Mouse (Mus musculus): ENCODE results near the gene Mpv17. TPM values are rescaled to one million over a fixed set of nuclear protein-coding genes. Genes with fewer than 3 reads are reported as not detected.

Mpv17 gene
- polyA plus RNA-seq, 1 experiment from 2014 or later = 60.6 TPM

DNA sequence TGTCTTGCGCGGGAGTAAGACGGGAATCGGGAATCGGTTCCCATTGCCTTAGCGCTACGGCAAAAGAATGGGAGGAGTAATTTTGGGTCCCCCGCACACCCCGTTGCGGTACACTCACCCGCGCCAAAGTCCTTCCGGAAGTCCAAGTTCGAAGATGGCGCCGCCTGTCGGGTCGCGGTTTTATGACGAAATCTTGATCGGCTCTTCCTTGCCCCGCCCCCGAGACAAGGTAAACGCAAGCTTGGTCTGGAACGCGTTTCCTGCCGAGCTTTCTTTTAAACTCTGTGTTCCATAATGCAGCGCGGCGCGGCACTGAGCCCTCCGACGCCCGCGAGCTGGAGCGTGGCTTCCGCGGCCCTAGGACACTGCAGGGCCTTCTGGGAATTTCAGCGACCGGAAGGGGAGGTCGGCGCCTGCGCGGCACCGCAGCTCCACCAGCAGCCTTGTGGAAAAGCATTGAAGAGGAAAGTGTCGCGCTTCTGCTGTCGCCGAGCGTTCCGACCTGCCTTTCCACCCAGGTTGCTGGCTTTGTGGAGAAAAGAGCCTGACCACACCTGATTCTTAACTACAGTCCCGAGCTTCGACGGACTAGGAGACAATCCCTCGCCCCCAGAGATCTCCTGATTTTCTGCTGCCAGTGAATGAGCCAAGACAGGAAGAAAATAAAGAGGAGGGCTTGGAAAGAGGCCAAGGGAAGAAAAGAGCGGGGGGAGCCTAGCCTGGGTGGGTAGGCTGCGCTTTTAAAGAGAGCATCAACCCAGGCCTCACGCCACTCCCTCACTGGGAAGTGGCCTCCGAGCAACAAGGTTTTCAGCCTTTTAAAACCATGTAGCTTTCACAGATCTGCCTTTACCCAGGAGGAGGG lies 25.9 kb upstream of the Mpv17 start, which contains the start of the genes Gm29609 and Gtf3c2:
Gm29609 (minus strand) TSS at position 146 of the 865 bp plus-strand sequence.
Gtf3c2 (minus strand) TSS at position 379 of the 865 bp plus-strand sequence.
- WGBS = under 1% methylated on average over 59 of the region's 59 CpGs
- no peaks in the 10 kb centered on the region for H3K27me3 ChIP-seq

DNA sequence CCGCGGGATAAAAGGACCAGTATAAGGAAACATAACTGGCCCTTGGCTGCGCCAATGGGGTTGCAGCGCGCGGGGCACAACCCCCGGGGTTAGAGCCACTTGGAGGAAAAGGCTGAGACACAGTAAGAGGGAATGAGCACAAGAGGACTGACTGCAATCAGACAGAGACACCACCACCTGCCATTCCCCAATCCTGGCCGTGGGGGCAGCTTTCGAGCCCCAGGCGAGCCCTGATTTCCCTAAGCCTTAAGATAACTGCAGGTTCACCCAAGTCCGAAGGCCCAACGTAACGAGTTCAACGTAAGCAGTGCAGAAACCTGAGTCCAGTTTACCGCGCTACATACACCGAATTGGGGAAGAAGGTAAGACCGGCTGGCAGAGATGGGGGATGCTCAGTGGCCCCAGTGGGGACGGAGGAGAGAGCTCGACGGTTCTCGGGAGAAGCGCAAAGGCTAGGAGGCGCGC lies 25.3 kb upstream of the Mpv17 start:
- ATAC-seq (ENCODE audit: borderline replicate concordance, extremely low read depth, low FRiP score, low TSS enrichment) = peak; percentile 52
- Histone ChIP-seq H3K36me3 (peaks cover 3% of the 10 kb centered on the region; the same call in 1 of the 2 replicates), H3K4me3 (peak overlapping the region; percentile 81), H3K9ac (peak overlapping the region; percentile 67), H3K27me3 (no peaks in the 10 kb centered on the region), H3K27ac (peak overlapping the region; percentile 99), H3K9me3 (no peaks in the 10 kb centered on the region), H3K4me2 (peak overlapping the region; percentile 83), H3K4me1 (peaks cover 10% of the 10 kb centered on the region; the same call in 1 of the 2 replicates)
- WGBS = under 1% methylated on average over 25 of the region's 25 CpGs

More for the DNA sequence above, 25.9 kb upstream of the Mpv17 start, which contains the start of the genes Gm29609 and Gtf3c2:
- Histone ChIP-seq H3K27ac (peak within 1 kb of the TSS; percentile 99), H3K4me3 (peak within 1 kb of the TSS; percentile 81), H3K4me1 (peaks cover 10% of the 10 kb centered on the region; the same call in 1 of the 2 replicates), H3K9ac (peak within 1 kb of the TSS; percentile 67), H3K9me3 (no peaks in the 10 kb centered on the region), H3K4me2 (peak within 1 kb of the TSS; percentile 83), H3K36me3 (no peaks in the 10 kb centered on the region)
- peak; percentile 99 for ATAC-seq (ENCODE audit: borderline replicate concordance, extremely low read depth, low FRiP score, low TSS enrichment)

GRCm38 (mm10) chr5:31168630-31169029 lies 14.6 kb upstream of the Mpv17 start:
- WGBS = 74% methylated on average over 4 of the region's 4 CpGs
- no peaks in the 10 kb centered on the region for H3K9me3 ChIP-seq
- ATAC-seq (ENCODE audit: borderline replicate concordance, extremely low read depth, low FRiP score, low TSS enrichment) = no peak

DNA sequence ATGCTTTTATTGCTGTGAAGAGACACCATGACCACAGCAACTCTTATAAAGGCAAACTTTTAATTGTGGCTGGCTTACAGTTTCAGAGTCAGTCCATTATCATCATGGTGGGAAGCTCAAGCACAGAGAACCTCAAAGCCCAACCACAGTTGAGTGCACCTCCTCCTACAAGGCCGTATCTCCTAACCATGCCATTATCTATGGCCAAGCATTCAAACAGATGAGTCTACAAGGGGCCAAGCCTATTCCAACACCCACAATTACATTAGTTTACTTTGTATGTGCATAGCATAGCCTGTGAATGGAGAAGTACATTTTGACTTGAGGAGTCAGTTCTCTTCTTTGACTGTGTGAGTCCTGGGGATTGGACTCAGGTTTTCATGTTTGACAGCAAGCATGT lies 10.8 kb upstream of the Mpv17 start:
- ATAC-seq (ENCODE audit: borderline replicate concordance, extremely low read depth, low FRiP score, low TSS enrichment) = no peak
- Histone ChIP-seq H3K9me3 (no peaks in the 10 kb centered on the region), H3K4me2 (no peak overlapping the region), H3K27ac (no peak overlapping the region), H3K4me3 (no peak overlapping the region), H3K9ac (no peak overlapping the region), H3K4me1 (no peaks in the 10 kb centered on the region), H3K27me3 (no peaks in the 10 kb centered on the region), H3K36me3 (peaks cover 89% of the 10 kb centered on the region)
- 85% methylated on average over 1 of the region's 1 CpGs for WGBS

More at GRCm38 (mm10) chr5:31168630-31169029, 14.6 kb upstream of the Mpv17 start:
- Histone ChIP-seq H3K9ac (no peak overlapping the region), H3K4me3 (no peak overlapping the region), H3K27me3 (no peaks in the 10 kb centered on the region), H3K4me1 (no peaks in the 10 kb centered on the region), H3K4me2 (no peak overlapping the region), H3K27ac (no peak overlapping the region), H3K36me3 (peaks cover 94% of the 10 kb centered on the region)

DNA sequence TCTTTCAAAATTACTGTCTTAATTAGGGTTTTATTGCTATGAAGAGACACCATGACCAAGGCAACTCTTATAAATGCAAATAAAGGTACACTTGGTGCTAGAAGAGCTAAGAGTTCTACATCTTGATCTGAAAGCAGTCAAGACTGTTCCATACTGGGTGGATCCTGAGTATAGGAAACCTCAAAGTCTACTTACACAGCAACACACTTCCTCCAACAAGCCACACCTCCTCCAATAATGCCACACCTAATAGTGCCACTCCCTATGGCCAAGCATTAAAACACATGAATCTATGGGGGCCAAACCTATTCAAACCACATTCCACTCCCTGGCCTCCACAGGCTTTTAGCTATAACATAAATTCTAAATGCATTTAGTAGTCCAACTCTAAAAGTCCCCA lies 8.4 kb upstream of the Mpv17 start:
- Histone ChIP-seq H3K36me3 (peaks cover 89% of the 10 kb centered on the region), H3K4me2 (no peak overlapping the region), H3K9me3 (no peaks in the 10 kb centered on the region), H3K4me1 (no peaks in the 10 kb centered on the region), H3K27ac (no peak overlapping the region), H3K27me3 (no peaks in the 10 kb centered on the region), H3K4me3 (no peak overlapping the region), H3K9ac (no peak overlapping the region)
- ATAC-seq (ENCODE audit: borderline replicate concordance, extremely low read depth, low FRiP score, low TSS enrichment) = no peak

GRCm38 (mm10) chr5:31153516-31154151 lies 417 bp downstream of the Mpv17 start:
- Histone ChIP-seq H3K9ac (peak overlapping the region; percentile 80), H3K4me3 (peak overlapping the region; percentile 75), H3K27ac (peak overlapping the region; percentile 78; the same call in 1 of the 2 replicates), H3K4me1 (peaks cover 16% of the 10 kb centered on the region), H3K27me3 (no peaks in the 10 kb centered on the region), H3K36me3 (peaks cover 33% of the 10 kb centered on the region), H3K9me3 (no peaks in the 10 kb centered on the region), H3K4me2 (peak overlapping the region; percentile 86)
- ATAC-seq (ENCODE audit: borderline replicate concordance, extremely low read depth, low FRiP score, low TSS enrichment) = peak; percentile 15; the same call in 1 of the 2 replicates
- 31% methylated on average over 6 of the region's 6 CpGs for WGBS

DNA sequence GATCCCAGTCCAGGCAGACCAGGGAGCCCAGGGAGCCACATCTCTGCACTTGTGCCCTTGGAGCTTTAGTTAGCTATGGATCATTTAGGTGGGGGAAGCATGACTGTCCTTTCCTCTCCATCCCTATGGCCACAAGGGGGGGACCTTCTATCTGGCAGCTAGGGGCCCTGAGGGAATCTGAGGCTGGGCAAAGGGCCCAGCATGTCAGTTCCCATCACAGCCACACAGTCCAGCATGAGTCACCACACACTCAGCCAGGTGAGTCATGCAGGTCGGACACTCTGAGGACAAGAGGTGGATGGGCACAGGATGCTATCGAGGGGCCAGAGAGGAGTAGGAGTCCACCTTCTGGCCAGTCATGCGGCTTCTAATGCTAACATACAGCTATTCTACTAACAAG lies 2.3 kb downstream of the Mpv17 start:
- no peaks in the 10 kb centered on the region for H3K27me3 ChIP-seq
- no peaks in the 10 kb centered on the region for H3K9me3 ChIP-seq
- H3K4me2 ChIP-seq = no peak overlapping the region
- H3K36me3 ChIP-seq = peaks cover 14% of the 10 kb centered on the region
- no peak overlapping the region for H3K4me3 ChIP-seq
- H3K4me1 ChIP-seq = peaks cover 16% of the 10 kb centered on the region
- no peak overlapping the region for H3K9ac ChIP-seq
- ATAC-seq (ENCODE audit: borderline replicate concordance, extremely low read depth, low FRiP score, low TSS enrichment) = no peak
- no peak overlapping the region for H3K27ac ChIP-seq
- 75% methylated on average over 3 of the region's 3 CpGs for WGBS

DNA sequence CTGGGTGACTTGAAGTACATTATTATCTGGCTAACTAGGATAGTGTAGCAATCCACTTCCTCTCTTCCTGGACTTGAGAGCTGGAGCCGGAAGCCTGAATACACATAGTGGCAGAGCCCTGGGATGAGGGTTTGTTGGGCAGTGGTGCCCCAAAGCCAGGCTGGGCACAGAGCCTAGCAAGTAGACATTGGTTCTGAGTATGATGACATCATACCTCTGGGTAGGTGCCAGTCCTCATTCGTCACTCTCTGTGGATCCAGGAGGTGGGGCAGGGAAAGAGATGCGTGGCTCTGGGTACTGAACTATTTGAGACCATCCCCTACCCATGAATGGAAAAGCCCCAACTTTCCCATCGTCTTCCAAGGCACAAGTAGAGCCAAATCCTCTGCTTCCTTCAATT lies 4.3 kb downstream of the Mpv17 start:
- H3K9ac ChIP-seq = no peak overlapping the region
- peaks cover 8% of the 10 kb centered on the region for H3K36me3 ChIP-seq
- no peaks in the 10 kb centered on the region for H3K9me3 ChIP-seq
- no peak overlapping the region for H3K4me2 ChIP-seq
- H3K27ac ChIP-seq = no peak overlapping the region
- ATAC-seq (ENCODE audit: borderline replicate concordance, extremely low read depth, low FRiP score, low TSS enrichment) = no peak
- no peaks in the 10 kb centered on the region for H3K27me3 ChIP-seq
- H3K4me3 ChIP-seq = no peak overlapping the region
- 84% methylated on average over 4 of the region's 4 CpGs for WGBS
- peaks cover 14% of the 10 kb centered on the region for H3K4me1 ChIP-seq

DNA sequence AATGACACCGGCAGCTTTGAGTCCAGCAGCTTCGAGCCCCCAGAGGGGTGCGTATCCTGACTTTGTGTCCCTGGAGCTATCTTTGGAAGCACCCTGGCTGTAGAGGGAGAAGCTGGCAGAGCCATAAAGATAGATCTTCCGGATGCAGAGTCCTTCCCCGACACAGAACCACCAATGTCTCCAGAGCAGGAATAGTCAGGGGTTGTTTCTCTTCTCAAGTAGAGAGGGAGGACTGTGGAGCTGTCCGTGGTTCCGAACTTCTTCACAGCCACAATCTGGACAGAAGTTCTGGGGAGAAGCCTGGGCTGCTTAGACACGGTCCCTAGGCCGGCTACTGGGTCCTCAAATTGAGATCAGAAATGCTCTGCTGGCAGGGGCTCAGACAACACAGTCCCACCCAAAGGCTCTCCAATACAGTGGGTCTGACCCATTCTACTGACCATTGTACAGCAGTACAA lies 15.1 kb downstream of the Mpv17 start:
- peak overlapping the region; percentile 31 for H3K4me2 ChIP-seq
- H3K4me3 ChIP-seq = peak overlapping the region; percentile 23
- 11% methylated on average over 9 of the region's 9 CpGs for WGBS
- no peaks in the 10 kb centered on the region for H3K9me3 ChIP-seq
- no peak; the same call in 1 of the 2 replicates for ATAC-seq (ENCODE audit: borderline replicate concordance, extremely low read depth, low FRiP score, low TSS enrichment)
- no peak overlapping the region for H3K27ac ChIP-seq
- H3K9ac ChIP-seq = no peak overlapping the region
- H3K27me3 ChIP-seq = peaks cover 62% of the 10 kb centered on the region
- peaks cover 8% of the 10 kb centered on the region for H3K36me3 ChIP-seq
- H3K4me1 ChIP-seq = peaks cover 9% of the 10 kb centered on the region

DNA sequence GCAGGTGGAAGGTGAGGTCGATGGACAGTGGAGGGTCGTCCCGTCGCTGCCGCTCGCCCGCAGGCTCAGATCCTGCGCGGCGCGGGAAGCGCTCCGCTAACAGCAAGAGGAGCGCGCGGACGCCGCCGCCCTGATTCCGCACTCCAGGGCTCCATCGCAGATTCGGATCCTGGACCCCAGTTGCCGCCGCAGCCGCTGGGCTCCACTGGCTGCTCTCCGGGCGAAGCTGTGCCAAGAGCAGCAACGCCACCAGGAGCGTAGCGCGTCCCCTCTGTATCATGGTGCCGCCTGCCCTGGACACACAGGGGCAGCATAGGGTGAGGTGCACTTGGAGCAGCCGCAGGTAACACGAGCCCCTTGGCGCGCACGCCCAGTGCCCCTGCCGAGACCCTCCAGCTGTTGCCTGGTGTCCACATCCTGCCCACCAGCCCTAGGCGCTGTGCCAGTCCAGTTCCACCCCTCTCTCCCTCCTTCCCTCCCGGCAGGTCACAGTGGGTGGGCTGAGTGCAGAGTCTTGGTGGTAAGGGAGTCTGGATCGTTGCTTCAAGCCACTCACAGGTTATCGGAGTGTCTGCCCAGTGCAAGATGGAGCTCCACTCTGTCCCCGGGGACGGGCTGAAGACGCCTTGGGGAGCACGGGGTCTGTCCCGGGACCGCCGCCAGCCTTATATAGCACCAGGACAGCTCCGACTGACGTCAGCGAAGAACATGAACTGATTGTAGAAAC lies 15.6 kb downstream of the Mpv17 start, which contains the start of gene Ucn:
Ucn (minus strand) TSS at position 589 of the 727 bp plus-strand sequence.
- Histone ChIP-seq H3K9ac (no peak within 1 kb of the TSS), H3K27me3 (peaks cover 68% of the 10 kb centered on the region), H3K4me3 (peak within 1 kb of the TSS; percentile 23), H3K4me1 (peaks cover 9% of the 10 kb centered on the region), H3K27ac (no peak within 1 kb of the TSS), H3K9me3 (no peaks in the 10 kb centered on the region), H3K4me2 (peak within 1 kb of the TSS; percentile 31), H3K36me3 (peaks cover 7% of the 10 kb centered on the region; the same call in 1 of the 2 replicates)
- no peak for ATAC-seq (ENCODE audit: borderline replicate concordance, extremely low read depth, low FRiP score, low TSS enrichment)
- WGBS = 2% methylated on average over 52 of the region's 52 CpGs

DNA sequence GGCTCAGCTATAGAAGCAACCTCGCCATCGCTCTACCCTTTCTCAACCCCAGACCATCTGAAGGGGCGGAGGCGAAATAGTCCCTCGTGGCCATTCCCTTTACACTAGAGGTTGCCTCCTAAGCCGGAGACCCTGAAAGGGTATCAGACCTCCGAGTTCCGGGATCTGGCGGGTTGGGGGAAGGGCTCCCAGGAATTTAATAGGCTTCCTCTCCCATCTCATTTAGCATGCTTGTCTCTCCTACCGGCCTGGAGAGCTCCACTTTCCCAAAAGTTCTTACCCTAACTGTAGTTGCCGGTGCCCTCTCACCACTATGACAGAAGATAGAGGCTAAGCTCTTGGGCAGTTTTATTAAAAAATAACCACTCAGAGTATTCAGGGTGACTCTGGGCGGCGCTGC lies 16.4 kb downstream of the Mpv17 start:
- Histone ChIP-seq H3K4me1 (peaks cover 9% of the 10 kb centered on the region), H3K36me3 (peaks cover 7% of the 10 kb centered on the region; the same call in 1 of the 2 replicates), H3K9me3 (no peaks in the 10 kb centered on the region), H3K9ac (no peak overlapping the region), H3K27me3 (peaks cover 69% of the 10 kb centered on the region), H3K27ac (no peak overlapping the region), H3K4me3 (no peak overlapping the region; the same call in 1 of the 2 replicates), H3K4me2 (peak overlapping the region; percentile 31)
- ATAC-seq (ENCODE audit: borderline replicate concordance, extremely low read depth, low FRiP score, low TSS enrichment) = no peak
- 2% methylated on average over 13 of the region's 13 CpGs for WGBS

Measured in lung, embryonic 15.5 days (tissue).